Mouse (Mus musculus) olfactory bulb, adult 2 months (tissue): ENCODE measurements around the gene Arhgap45.

ENCODE experiments used
- CTCF ChIP-seq: fragments of 200-500 bp; IDR thresholded peaks from 2 replicates; pipeline ENCODE4 v1.5.1; 2012; ENCODE audit warnings: low read depth, mild to moderate bottlenecking, low read length, moderate library complexity; ENCODE audit not compliant: insufficient read depth
- POLR2A ChIP-seq: fragments of 200-500 bp; IDR thresholded peaks from 2 replicates; pipeline ENCODE4 v1.6.1; 2012; ENCODE audit warnings: mild to moderate bottlenecking, low read depth, low read length, moderate library complexity; ENCODE audit not compliant: insufficient read depth

- TF ChIP-seq CTCF (no peak), POLR2A (no peak)
These were observed 18.7 kb downstream of the Arhgap45 start for GRCm38 (mm10) chr10:80035148-80035547.
